Mouse (Mus musculus) brain, adult 10 weeks (tissue): ENCODE data around the gene Slc25a28. TPM values are rescaled to one million over a fixed set of nuclear protein-coding genes. Genes with fewer than 3 reads are reported as not detected.

Source experiments
- polyA plus RNA-seq: library from polyadenylated mRNA; stranded (reverse); fragments of 350-450 nt; fragmentation: Illumina TruSeq; extraction: RNeasy Lipid Tissue Mini Kit (QIAGEN cat#74804); gene quantifications from one replicate; pipeline ENCODE4 v1.2.3, GENCODE M21; 2015; ENCODE audit warnings: low read depth, low replicate concordance

Gene Slc25a28
- polyA plus RNA-seq, result 49.6 TPM

GRCm38 (mm10) chr19:43674730-43675524, at the start of gene Slc25a28:
Slc25a28 (minus strand) TSS chr19:43674881.

GRCm38 (mm10) chr19:43689419-43690246, 15.0 kb upstream of the Slc25a28 start, which contains the start of gene Entpd7:
Entpd7 (plus strand) TSS chr19:43689672.

Other genes starting within 250 kb of the Slc25a28 start
- gene Cnnm1, start 234.4 kb downstream of the Slc25a28 start, polyA plus RNA-seq, result 60.5 TPM
- 469 TPM for gene Got1, start 150.3 kb downstream of the Slc25a28 start, polyA plus RNA-seq
- not detected for gene Nkx2-3, start 62.6 kb downstream of the Slc25a28 start, polyA plus RNA-seq
- gene Entpd7, start 14.8 kb upstream of the Slc25a28 start, polyA plus RNA-seq, result 4.7 TPM
- 11.1 TPM for gene Cutc, start 78.1 kb upstream of the Slc25a28 start, polyA plus RNA-seq
- gene Cox15, start 78.1 kb upstream of the Slc25a28 start, polyA plus RNA-seq, result 11.2 TPM
- gene Abcc2, start 107.3 kb upstream of the Slc25a28 start, polyA plus RNA-seq, result 0.18 TPM